8 mouse cellular contexts compared by ENCODE assay signal in the genomic region with DNA sequence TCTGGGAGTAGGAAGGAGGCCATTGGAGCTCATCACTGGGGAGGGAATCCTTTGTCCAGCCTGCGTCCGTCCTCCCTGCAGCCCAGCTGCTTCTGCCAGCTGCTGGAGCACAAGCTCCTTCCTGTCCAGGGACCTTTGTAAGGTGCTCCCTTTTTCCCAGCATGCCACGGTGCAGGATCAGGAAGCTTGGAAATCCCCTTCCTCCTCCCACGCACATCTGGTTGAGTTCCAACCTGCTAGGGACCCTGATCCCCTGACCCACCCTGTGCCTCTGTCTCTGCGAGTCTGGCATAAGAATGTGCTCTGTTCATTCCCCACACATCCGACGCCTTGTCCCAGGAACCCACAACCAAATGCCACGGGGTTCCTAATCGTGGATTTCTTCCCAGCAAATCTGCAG. TPM values are rescaled to one million over a fixed set of nuclear protein-coding genes. Genes with fewer than 3 reads are reported as not detected.
DNase-seq lines count a peak whose midpoint lies in the region; ATAC-seq and TF ChIP-seq lines count a peak whose summit lies in the region.

No protein-coding gene starts in this region.

- H3K27ac ChIP-seq in CH12.LX (ENCODE audit: insufficient read depth, low read depth) = peak overlapping the region; percentile 61
- H3K27ac ChIP-seq in heart, embryonic 16.5 days (ENCODE audit: low read length) = peak overlapping the region; percentile 100
- peak overlapping the region; percentile 80 for H3K27ac ChIP-seq in limb, embryonic 12.5 days

- no peak for ATAC-seq in heart, embryonic 16.5 days (replicated peaks; ENCODE audit: extremely low read depth, insufficient read depth, low FRiP score)
- no peak for ATAC-seq in limb, embryonic 12.5 days (ENCODE audit: insufficient number of reproducible peaks, insufficient read depth, low FRiP score, low TSS enrichment, low read depth)

- peak; percentile 54 for DNase-seq in adrenal gland, postnatal 10 days
- DNase-seq in adrenal gland, adult 18-20 months (ENCODE audit: low spot score in 2 of 2) = no peak
- DNase-seq in CH12.LX (ENCODE audit: extremely low read depth) = no peak
- DNase-seq in urinary bladder, postnatal 25 days (ENCODE audit: low spot score) = no peak
- no peak for DNase-seq in gastrocnemius, postnatal 14 days
- DNase-seq in frontal cortex, postnatal 25 days (ENCODE audit: low spot score in 2 of 2) = no peak

- dilution Hi-C loops in CH12.LX (cut with MboI; ENCODE audit: extremely low pct_ligation_motif_present, extremely low pct_unique_long_range_greater_than_20kb, low sequenced_read_pairs) = no loop called here

- H3K9me3 ChIP-seq in CH12.LX (replicated peaks; ENCODE audit: low read length) = no peaks in the 10 kb centered on the region
- H3K9me3 ChIP-seq in heart, embryonic 16.5 days (replicated peaks; ENCODE audit: control insufficient read depth, low read length) = no peaks in the 10 kb centered on the region
- H3K9me3 ChIP-seq in limb, embryonic 12.5 days = no peaks in the 10 kb centered on the region

- no peak overlapping the region for H3K4me3 ChIP-seq in CH12.LX (replicated peaks in 1 of 3; ENCODE audit: low read depth in 2 of 3, low read length in 2 of 3, poor library complexity in 1 of 3)
- no peak overlapping the region for H3K4me3 ChIP-seq in heart, embryonic 16.5 days (ENCODE audit: low read length)
- H3K4me3 ChIP-seq in limb, embryonic 12.5 days (replicated peaks) = no peak overlapping the region

- intact Hi-C loops in gastrocnemius, postnatal 14 days (cut with DNase I; ENCODE audit: low total_unique reads) = no loop called here

- 0 out of 2 replicates have a peak, but pooled peaks cover 5% of the 10 kb centered on the region for H3K79me2 ChIP-seq in CH12.LX (replicated peaks; ENCODE audit: control insufficient read depth, extremely low read depth, insufficient read depth, poor library complexity, severe bottlenecking)

- no peak overlapping the region for H3K4me2 ChIP-seq in CH12.LX (ENCODE audit: insufficient read depth, low read depth, poor library complexity, severe bottlenecking)
- peak overlapping the region; percentile 20; the same call in 1 of the 2 replicates for H3K4me2 ChIP-seq in heart, embryonic 16.5 days (ENCODE audit: low read depth, low read length)
- no peak overlapping the region for H3K4me2 ChIP-seq in limb, embryonic 12.5 days

- TF ChIP-seq EP300 in CH12.LX (IDR thresholded peaks at IDR 0.05; ENCODE audit: low read length) = 0 out of 2 replicates have a peak, but pooled peaks have one; percentile 15

- no peak for TF ChIP-seq RAD21 in CH12.LX (IDR thresholded peaks at IDR 0.05; ENCODE audit: low read depth, low read length)

- H3K9ac ChIP-seq in CH12.LX (ENCODE audit: insufficient read depth, low read depth) = no peak overlapping the region
- peak overlapping the region; percentile 50 for H3K9ac ChIP-seq in heart, embryonic 16.5 days (ENCODE audit: low read length)
- H3K9ac ChIP-seq in limb, embryonic 12.5 days (replicated peaks) = no peak overlapping the region

- H3K36me3 ChIP-seq in CH12.LX (replicated peaks in 1 of 2; ENCODE audit: control insufficient read depth in 1 of 2, insufficient read depth in 1 of 2, low read length in 1 of 2) = peaks cover 32 to 55% of the 10 kb centered on the region in 2 experiments
- H3K36me3 ChIP-seq in heart, embryonic 16.5 days (ENCODE audit: control insufficient read depth, insufficient read depth) = peaks cover 6% of the 10 kb centered on the region
- H3K36me3 ChIP-seq in limb, embryonic 12.5 days = peaks cover 29% of the 10 kb centered on the region

- no peak for TF ChIP-seq POLR2A in CH12.LX (IDR thresholded peaks at IDR 0.05; ENCODE audit: low read depth, low read length)

- no peaks in the 10 kb centered on the region for H3K27me3 ChIP-seq in CH12.LX (replicated peaks)
- H3K27me3 ChIP-seq in heart, embryonic 16.5 days (ENCODE audit: control insufficient read depth, insufficient read depth, low read length) = no peaks in the 10 kb centered on the region
- H3K27me3 ChIP-seq in limb, embryonic 12.5 days = peaks cover 28% of the 10 kb centered on the region

- peaks cover 73 to 91% of the 10 kb centered on the region in 2 experiments for H3K4me1 ChIP-seq in CH12.LX (ENCODE audit: control insufficient read depth in 1 of 2, insufficient read depth in 2 of 2)
- H3K4me1 ChIP-seq in heart, embryonic 16.5 days (ENCODE audit: control insufficient read depth, insufficient read depth, low read length) = peaks cover 90% of the 10 kb centered on the region
- H3K4me1 ChIP-seq in limb, embryonic 12.5 days (replicated peaks) = peaks cover 98% of the 10 kb centered on the region

- TF ChIP-seq CTCF in CH12.LX (conservative IDR thresholded peaks at IDR 0.05 in 1 of 2, IDR thresholded peaks at IDR 0.05 in 1 of 2; ENCODE audit: low read depth in 2 of 2, low read length in 2 of 2) = no peak

- WGBS in heart, embryonic 16.5 days = 50% methylated on average over 9 of the region's 9 CpGs
- WGBS in limb, embryonic 12.5 days = 73% methylated on average over 9 of the region's 9 CpGs

- in situ Hi-C loops in CH12.LX (cut with MboI; ENCODE audit: low pct_ligation_motif_present, low pct_unique_long_range_greater_than_20kb, low sequenced_read_pairs) = no loop called here

TF ChIP-seq in CH12.LX, 34 proteins besides CTCF, POLR2A, EP300 and RAD21:
- TF ChIP-seq MYC (IDR thresholded peaks at IDR 0.05; ENCODE audit: low read depth, low read length) = no peak
- TF ChIP-seq MAZ (IDR thresholded peaks at IDR 0.05; ENCODE audit: low read depth, low read length) = no peak
- TF ChIP-seq GABPA (IDR thresholded peaks at IDR 0.05; ENCODE audit: insufficient replicate concordance, low read depth, low read length) = no peak
- no peak for TF ChIP-seq HCFC1 (IDR thresholded peaks at IDR 0.05; ENCODE audit: low read depth, low read length)
- no peak for TF ChIP-seq SMC3 (IDR thresholded peaks at IDR 0.05; ENCODE audit: low read depth, low read length)
- TF ChIP-seq MXI1 (IDR thresholded peaks at IDR 0.05; ENCODE audit: low read depth, low read length) = no peak
- 0 out of 2 replicates have a peak, but pooled peaks have one; percentile 0 for TF ChIP-seq USF1 (IDR thresholded peaks at IDR 0.05; ENCODE audit: low read depth, low read length)

RNA-seq across cellular contexts. Expression of a gene that starts 18.1 kb away (rescaled TPM):
- total RNA-seq in adrenal gland, postnatal 10 days (2021) = 1 to 10 TPM; 1.2 to 1.6 TPM
- 1 to 10 TPM; 1.1 to 1.2 TPM for total RNA-seq in adrenal gland, adult 18-20 months (2021)
- 0.13 and 0.34 TPM in 2 replicates for total RNA-seq in CH12.LX (2012; rRNA removed)
- not detected in 2 replicates for total RNA-seq in CH12.LX (2014; rRNA removed)
- 0.64 TPM in 1 of 2 replicates, not detected in the other for polyA plus RNA-seq in CH12.LX (2012; ENCODE audit: insufficient read length, low read depth)
- polyA plus RNA-seq in heart, embryonic 16.5 days (2015; fragmentation: Nextera tagmentation; extraction: Ambion mirVana) = 5.0 and 9.2 TPM in 2 replicates
- polyA plus RNA-seq in limb, embryonic 12.5 days (2016; fragmentation: Nextera tagmentation; extraction: Ambion mirVana) = 2.9 and 3.0 TPM in 2 replicates
- total RNA-seq in gastrocnemius, postnatal 14 days (2021) = under 1 TPM; 0.45 to 0.91 TPM

RNA-seq across cellular contexts. Expression of a gene that starts 22.2 kb away (rescaled TPM):
- total RNA-seq in adrenal gland, postnatal 10 days (2021) = 1 to 10 TPM in 1 of 2 experiments, under 1 TPM in 1; 0.45 to 1.9 TPM
- 1 to 10 TPM; 1.4 to 2.6 TPM for total RNA-seq in adrenal gland, adult 18-20 months (2021)
- total RNA-seq in CH12.LX (2012; rRNA removed) (0.29 and 1.1 TPM in 2 replicates), CH12.LX (2014; rRNA removed) (0.65 and 0.98 TPM in 2 replicates)
- polyA plus RNA-seq in CH12.LX (2012; ENCODE audit: insufficient read length, low read depth) = 0.46 and 1.2 TPM in 2 replicates
- polyA plus RNA-seq in heart, embryonic 16.5 days (2015; fragmentation: Nextera tagmentation; extraction: Ambion mirVana) = 0.55 and 0.83 TPM in 2 replicates
- polyA plus RNA-seq in limb, embryonic 12.5 days (2016; fragmentation: Nextera tagmentation; extraction: Ambion mirVana) = 1.1 and 3.1 TPM in 2 replicates
- under 1 TPM in 1 of 2 experiments, not detected in 1; 0.80 TPM for total RNA-seq in gastrocnemius, postnatal 14 days (2021)

RNA-seq across cellular contexts. Expression of a gene that starts 26.7 kb away (rescaled TPM):
- total RNA-seq in adrenal gland, postnatal 10 days (2021) = 1 to 10 TPM; 1.1 to 1.6 TPM
- 1 to 10 TPM; 1.5 to 1.9 TPM for total RNA-seq in adrenal gland, adult 18-20 months (2021)
- 1.2 and 1.5 TPM in 2 replicates for total RNA-seq in CH12.LX (2012; rRNA removed)
- 0.96 and 1.0 TPM in 2 replicates for total RNA-seq in CH12.LX (2014; rRNA removed)
- 3.2 and 3.4 TPM in 2 replicates for polyA plus RNA-seq in CH12.LX (2012; ENCODE audit: insufficient read length, low read depth)
- polyA plus RNA-seq in heart, embryonic 16.5 days (2015; fragmentation: Nextera tagmentation; extraction: Ambion mirVana) = 2.1 and 2.6 TPM in 2 replicates
- polyA plus RNA-seq in limb, embryonic 12.5 days (2016; fragmentation: Nextera tagmentation; extraction: Ambion mirVana) = 3.3 and 3.8 TPM in 2 replicates
- under 1 TPM; 0.41 to 0.47 TPM for total RNA-seq in gastrocnemius, postnatal 14 days (2021)

RNA-seq across cellular contexts. Expression of a gene that starts 26.8 kb away (rescaled TPM):
- total RNA-seq in adrenal gland, postnatal 10 days (2021) = 10 to 100 TPM; 52.8 to 54.2 TPM
- total RNA-seq in adrenal gland, adult 18-20 months (2021) = 10 to 100 TPM; 49.1 to 50.5 TPM
- 131 and 143 TPM in 2 replicates for total RNA-seq in CH12.LX (2012; rRNA removed)
- total RNA-seq in CH12.LX (2014; rRNA removed) = 81.7 and 83.0 TPM in 2 replicates
- 78.2 and 93.5 TPM in 2 replicates for polyA plus RNA-seq in CH12.LX (2012; ENCODE audit: insufficient read length, low read depth)
- polyA plus RNA-seq in heart, embryonic 16.5 days (2015; fragmentation: Nextera tagmentation; extraction: Ambion mirVana) = 83.4 and 86.2 TPM in 2 replicates
- 71.9 and 74.6 TPM in 2 replicates for polyA plus RNA-seq in limb, embryonic 12.5 days (2016; fragmentation: Nextera tagmentation; extraction: Ambion mirVana)
- 10 to 100 TPM; 38.6 to 39.8 TPM for total RNA-seq in gastrocnemius, postnatal 14 days (2021)

RNA-seq across cellular contexts. Expression of a gene that starts 32.7 kb away (rescaled TPM):
- total RNA-seq in adrenal gland, postnatal 10 days (2021) = 10 to 100 TPM; 42.1 to 51.7 TPM
- total RNA-seq in adrenal gland, adult 18-20 months (2021) = 10 to 100 TPM; 35.1 to 35.2 TPM
- 38.8 and 44.5 TPM in 2 replicates for total RNA-seq in CH12.LX (2012; rRNA removed)
- 29.5 and 33.1 TPM in 2 replicates for total RNA-seq in CH12.LX (2014; rRNA removed)
- polyA plus RNA-seq in CH12.LX (2012; ENCODE audit: insufficient read length, low read depth) = 67.7 and 75.4 TPM in 2 replicates
- 74.6 and 82.8 TPM in 2 replicates for polyA plus RNA-seq in heart, embryonic 16.5 days (2015; fragmentation: Nextera tagmentation; extraction: Ambion mirVana)
- polyA plus RNA-seq in limb, embryonic 12.5 days (2016; fragmentation: Nextera tagmentation; extraction: Ambion mirVana) = 136 and 137 TPM in 2 replicates
- 10 to 100 TPM; 11.9 to 15.4 TPM for total RNA-seq in gastrocnemius, postnatal 14 days (2021)
